Mouse (Mus musculus) testis, postnatal 10 days (tissue): ENCODE data around the gene Junb.

ENCODE experiments used
- DNase-seq: peaks from one replicate; pipeline ENCODE4 v3.0.0; 2021; ENCODE audit warnings: low spot score

The Junb gene

GRCm38 (mm10) chr8:84970913-84971312 lies 7.6 kb downstream of the Junb start:
- DNase-seq = no peak

- no peak for DNase-seq
These were observed 8.3 kb downstream of the Junb start for GRCm38 (mm10) chr8:84970135-84970790.

DNA sequence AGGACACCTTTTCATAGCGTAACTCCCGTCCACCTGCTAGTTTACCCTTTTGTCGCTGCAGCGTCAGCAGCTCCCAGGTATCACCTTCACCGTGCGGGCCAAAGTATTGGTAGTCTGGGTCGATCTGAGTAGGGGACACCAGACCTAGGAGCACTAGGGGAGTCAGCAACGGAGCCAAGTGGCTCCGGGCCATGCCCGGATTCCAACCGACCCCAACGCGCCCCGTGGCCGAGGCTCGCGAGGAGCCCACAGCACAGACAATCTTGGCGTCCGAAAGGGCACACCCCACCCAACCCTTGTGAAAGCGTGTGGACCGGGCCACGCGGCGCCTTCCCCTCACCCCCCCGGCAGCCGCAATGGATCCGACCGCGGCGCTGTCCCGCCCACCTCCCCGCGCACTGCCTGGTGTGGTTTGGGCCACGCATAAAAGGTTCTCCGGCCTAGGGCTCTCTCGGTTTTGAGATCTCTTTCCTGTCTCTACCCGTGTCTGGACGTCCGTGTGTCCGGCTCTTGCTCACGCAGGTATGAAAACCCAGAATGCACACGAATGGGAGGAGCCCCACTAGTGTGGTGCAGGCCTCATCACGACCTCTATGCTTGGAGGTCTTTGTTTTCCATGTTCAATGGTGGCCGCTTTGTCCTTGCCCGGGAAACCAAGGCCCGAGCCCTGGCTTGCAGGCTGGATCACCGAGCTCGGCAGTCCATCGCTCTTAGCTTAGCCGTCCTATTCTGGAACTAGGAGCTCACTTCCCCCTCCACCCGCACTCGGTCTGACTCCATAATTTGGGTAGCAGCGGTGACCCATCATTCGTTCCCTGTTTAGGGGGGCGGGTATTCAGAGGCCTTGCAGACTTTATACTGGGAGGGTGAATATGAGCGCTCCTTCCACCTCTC lies 9.0 kb downstream of the Junb start, which contains the start of the genes Gm49661, Prdx2 and Rnaseh2a:
TSS of gene Gm49661 (minus strand) at position 193 of the 894 bp plus-strand sequence.
TSS of gene Prdx2 (plus strand) at position 347 of the 894 bp plus-strand sequence.
TSS of gene Rnaseh2a (minus strand) at position 527 of the 894 bp plus-strand sequence.
- DNase-seq = peak; percentile 85

GRCm38 (mm10) chr8:84968650-84969049 lies 9.9 kb downstream of the Junb start:
- DNase-seq = no peak

- DNase-seq = no peak
These were observed 10.8 kb downstream of the Junb start for GRCm38 (mm10) chr8:84967532-84968304.

DNA sequence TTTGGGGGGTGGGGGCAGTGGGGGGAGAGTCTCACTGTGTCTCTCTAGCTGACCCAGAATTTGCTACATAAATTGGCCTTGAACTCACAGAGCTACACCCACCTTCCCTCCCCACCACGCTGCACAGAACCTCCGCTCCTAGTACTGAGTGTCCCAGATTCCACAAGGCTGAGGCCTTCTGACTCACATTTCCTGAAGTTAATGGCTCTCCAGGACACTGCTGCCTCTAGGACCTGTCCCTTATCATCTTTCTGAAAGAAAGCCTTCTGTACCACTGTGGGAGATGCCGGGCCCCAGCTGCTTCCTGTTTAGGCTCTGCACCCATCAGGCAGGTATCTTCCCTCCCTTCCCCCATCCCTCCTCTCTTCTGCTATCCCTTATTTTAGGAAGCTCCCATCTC lies 11.9 kb downstream of the Junb start:
- DNase-seq = no peak

DNA sequence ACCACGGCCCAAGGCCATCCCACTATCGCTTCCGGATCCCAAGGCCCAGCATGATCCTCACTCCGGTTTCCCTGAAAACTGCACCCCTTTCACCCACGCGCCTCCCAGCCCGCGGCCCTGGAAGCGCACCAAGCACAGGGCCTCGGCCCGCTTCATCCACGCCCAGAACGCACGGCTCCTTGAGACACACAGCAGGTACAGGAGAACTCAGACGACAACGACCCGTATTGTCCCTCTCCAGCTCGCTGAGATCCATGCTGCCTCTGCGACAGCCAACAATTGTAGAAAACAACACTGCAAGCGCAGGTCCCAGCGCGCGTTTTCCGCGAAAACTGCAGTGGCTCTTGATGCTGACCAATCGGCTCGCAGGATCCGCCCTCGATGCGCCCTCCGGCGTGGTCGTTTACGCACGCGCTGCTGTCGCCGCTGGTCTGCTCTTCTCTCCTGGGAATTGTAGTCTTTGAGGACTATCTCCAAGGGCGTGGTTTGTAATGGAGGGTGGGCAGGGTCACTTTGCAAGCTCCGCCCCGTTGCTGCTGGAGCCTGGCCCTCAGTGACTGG lies 12.7 kb downstream of the Junb start:
- peak; percentile 91 for DNase-seq

GRCm38 (mm10) chr8:84963952-84964351 lies 14.6 kb downstream of the Junb start:
- no peak for DNase-seq

DNA sequence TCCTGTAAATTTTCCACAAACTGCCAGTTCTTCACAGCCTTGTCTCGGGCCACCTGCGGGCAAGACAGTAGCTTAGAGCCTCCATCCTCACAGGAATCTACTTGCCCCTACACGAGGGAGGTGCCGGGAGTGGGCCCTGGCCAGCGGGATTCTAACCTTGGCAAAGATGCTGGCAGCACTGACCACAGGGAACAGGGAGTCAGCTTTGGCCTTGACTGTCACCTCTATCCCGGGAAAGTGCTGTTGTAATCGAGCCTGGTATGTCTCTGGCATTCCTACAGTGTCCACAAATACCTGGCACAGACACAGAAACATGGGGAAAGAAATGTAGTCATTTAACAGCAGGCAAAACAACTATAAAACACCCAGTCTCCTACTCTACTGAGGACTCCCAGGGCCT lies 18.7 kb downstream of the Junb start:
- peak; percentile 59 for DNase-seq

GRCm38 (mm10) chr8:84956768-84957167 lies 21.8 kb downstream of the Junb start:
- peak; percentile 83 for DNase-seq

DNA sequence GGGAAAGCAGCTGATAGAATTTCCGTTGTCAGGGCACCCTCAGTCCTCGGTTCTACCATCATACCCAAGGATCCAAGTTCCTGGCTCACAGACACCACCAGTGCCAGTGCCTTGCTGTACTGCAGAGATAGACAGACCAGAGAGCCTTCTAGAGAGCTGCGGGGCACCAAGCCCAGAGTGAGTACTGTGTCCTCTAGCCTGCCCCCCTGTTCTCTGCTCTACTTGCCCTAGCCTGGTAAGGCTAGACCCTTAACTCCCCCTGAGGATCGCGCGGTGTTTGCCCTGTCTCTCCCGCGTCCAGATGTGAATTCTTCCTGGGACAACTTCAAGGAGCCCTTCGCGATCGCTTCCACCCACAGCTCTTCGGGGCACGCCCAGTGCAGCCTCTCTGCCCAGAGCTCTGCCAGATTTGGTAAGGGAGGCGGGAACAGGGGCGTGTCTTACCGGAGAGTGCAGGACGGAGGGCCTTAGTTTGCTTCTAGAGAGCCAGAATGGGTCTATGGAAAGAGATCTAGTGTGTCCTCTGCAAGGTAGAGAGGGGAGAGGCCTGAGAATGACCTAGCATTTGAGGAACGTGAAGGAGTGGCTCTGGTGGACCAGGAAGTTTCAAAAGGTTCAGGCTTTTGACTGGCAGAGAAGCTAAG lies 25.8 kb downstream of the Junb start:
- peak; percentile 66 for DNase-seq

- DNase-seq = no peak
These were observed 28.8 kb downstream of the Junb start for GRCm38 (mm10) chr8:84949753-84950152.

GRCm38 (mm10) chr8:84947241-84947545 lies 31.3 kb downstream of the Junb start:
- peak; percentile 77 for DNase-seq

- DNase-seq = no peak
These were observed 31.8 kb downstream of the Junb start, which contains the start of gene Rtbdn for GRCm38 (mm10) chr8:84946528-84947240. TSS of gene Rtbdn (plus strand) at chr8:84946991.

GRCm38 (mm10) chr8:84945633-84946527 lies 32.6 kb downstream of the Junb start:
- no peak for DNase-seq

- no peak for DNase-seq
These were observed 33.3 kb downstream of the Junb start for GRCm38 (mm10) chr8:84945235-84945632.

- DNase-seq = peak; percentile 71
These were observed 33.9 kb downstream of the Junb start for GRCm38 (mm10) chr8:84944478-84945160.

- no peak for DNase-seq
These were observed 34.8 kb downstream of the Junb start for GRCm38 (mm10) chr8:84943699-84944098.
